Mouse (Mus musculus) liver, postnatal 0 days (tissue): ENCODE data around the gene Gatad2a. TPM values are rescaled to one million over a fixed set of nuclear protein-coding genes. Genes with fewer than 3 reads are reported as not detected.
"Not testable (repeated sequence)": the region's sequence is repeated elsewhere in the genome, so short reads cannot be mapped to it uniquely, and the experiment has no call there.

Experiments
- ATAC-seq: fragments of 200-750 bp; cut with Nextera tagmentation; 2 replicates; pipeline ENCODE4 v1.8.0; 2017; ENCODE audit warnings: mild to moderate bottlenecking, moderate library complexity
- DNase-seq: peaks from one replicate; pipeline ENCODE4 v3.0.0-alpha.2; 2016
- H3K27ac ChIP-seq: fragments of 300-500 bp; sonication (generic); 2 replicates; pipeline ENCODE4 v1.5.1; 2014; ENCODE audit warnings: antibody characterized with exemption, moderate library complexity, mild to moderate bottlenecking, low read depth
- H3K27me3 ChIP-seq: fragments of 300-500 bp; sonication (generic); 2 replicates; pipeline ENCODE4 v1.6.1; 2014; ENCODE audit warnings: low read length, control low read depth, mixed read lengths; ENCODE audit not compliant: insufficient read depth
- H3K36me3 ChIP-seq: fragments of 300-500 bp; sonication (generic); replicated peaks from 2 replicates; pipeline ENCODE4 v1.6.1; 2014; ENCODE audit warnings: mild to moderate bottlenecking, control low read depth, low read length, moderate library complexity, mixed read lengths; ENCODE audit not compliant: insufficient read depth
- H3K4me1 ChIP-seq: fragments of 300-500 bp; sonication (generic); 2 replicates; pipeline ENCODE4 v1.6.1; 2014; ENCODE audit warnings: antibody characterized with exemption, mild to moderate bottlenecking, control low read depth; ENCODE audit not compliant: insufficient read depth
- H3K4me2 ChIP-seq: fragments of 300-500 bp; sonication (generic); 2 replicates; pipeline ENCODE4 v1.6.1; 2014; ENCODE audit warnings: low read depth, mild to moderate bottlenecking, low read length, moderate library complexity, mixed read lengths
- H3K4me3 ChIP-seq: fragments of 300-500 bp; sonication (generic); 2 replicates; pipeline ENCODE4 v1.5.1; 2014; ENCODE audit warnings: low read depth, low read length
- H3K9ac ChIP-seq: fragments of 300-500 bp; sonication (generic); replicated peaks from 2 replicates; pipeline ENCODE4 v1.6.1; 2014; ENCODE audit warnings: mild to moderate bottlenecking, moderate library complexity
- H3K9me3 ChIP-seq: fragments of 300-500 bp; sonication (generic); 2 replicates; pipeline ENCODE4 v1.6.1; 2016; ENCODE audit warnings: mild to moderate bottlenecking, control low read depth, low read length, mixed read lengths
- CTCF ChIP-seq: sonication (generic); IDR thresholded peaks from 2 replicates; pipeline ENCODE4 v1.5.1; 2016; ENCODE audit warnings: antibody characterized with exemption, low read depth
- EP300 ChIP-seq: IDR thresholded peaks from 2 replicates; pipeline ENCODE4 v1.6.1; 2016; ENCODE audit warnings: antibody characterized with exemption, low read depth, mild to moderate bottlenecking
- WGBS: fragments of 180-500 bp; shearing (Covaris S2); extraction: QIAGEN DNeasy Blood & Tissue Kit; methylation state at CpG from one replicate; pipeline ENCODE4 v1.1.7; 2014; ENCODE audit not compliant: insufficient replicate concordance; 5-methylcytosine and 5-hydroxymethylcytosine counted together
- polyA plus RNA-seq: library from polyadenylated mRNA; unstranded; fragments of >200 nt; fragmentation: Nextera tagmentation; extraction: Ambion mirVana; gene quantifications from 2 replicates; pipeline ENCODE4 v1.2.1, GENCODE M21; 2015

Gatad2a gene
- polyA plus RNA-seq, 1 experiment from 2014 or later, result 20.7 TPM

DNA sequence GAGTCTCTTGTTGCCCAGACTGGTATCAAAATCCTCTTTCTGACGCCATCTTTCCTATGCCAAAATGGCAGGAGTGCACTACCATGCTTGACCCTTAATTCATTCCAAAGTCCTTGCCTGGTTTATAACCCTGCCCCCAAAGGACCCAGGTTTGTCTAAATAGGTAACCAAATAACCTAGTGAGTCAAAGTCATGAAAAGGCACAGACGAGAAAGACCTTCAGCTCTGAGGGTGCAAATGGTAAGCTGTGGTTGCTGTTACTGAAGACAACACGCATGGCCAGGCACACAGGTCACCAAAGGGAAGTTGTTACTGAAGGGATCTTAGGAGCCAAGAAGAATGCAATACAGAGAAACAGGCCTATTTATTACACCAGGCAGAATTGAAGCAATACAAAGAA is 2.5 kb upstream of the Gatad2a start:
- H3K27ac ChIP-seq, result no peak overlapping the region
- no peak overlapping the region for H3K9ac ChIP-seq
- H3K4me2 ChIP-seq, result no peak overlapping the region
- H3K9me3 ChIP-seq, result no peaks in the 10 kb centered on the region
- no peak for ATAC-seq
- TF ChIP-seq CTCF, result no peak
- TF ChIP-seq EP300, result no peak
- H3K36me3 ChIP-seq, result no peaks in the 10 kb centered on the region
- H3K27me3 ChIP-seq, result no peaks in the 10 kb centered on the region
- WGBS, result 86% methylated on average over 3 of the region's 3 CpGs
- H3K4me3 ChIP-seq, result no peak overlapping the region
- DNase-seq, result no peak
- H3K4me1 ChIP-seq, result peaks cover 42% of the 10 kb centered on the region

DNA sequence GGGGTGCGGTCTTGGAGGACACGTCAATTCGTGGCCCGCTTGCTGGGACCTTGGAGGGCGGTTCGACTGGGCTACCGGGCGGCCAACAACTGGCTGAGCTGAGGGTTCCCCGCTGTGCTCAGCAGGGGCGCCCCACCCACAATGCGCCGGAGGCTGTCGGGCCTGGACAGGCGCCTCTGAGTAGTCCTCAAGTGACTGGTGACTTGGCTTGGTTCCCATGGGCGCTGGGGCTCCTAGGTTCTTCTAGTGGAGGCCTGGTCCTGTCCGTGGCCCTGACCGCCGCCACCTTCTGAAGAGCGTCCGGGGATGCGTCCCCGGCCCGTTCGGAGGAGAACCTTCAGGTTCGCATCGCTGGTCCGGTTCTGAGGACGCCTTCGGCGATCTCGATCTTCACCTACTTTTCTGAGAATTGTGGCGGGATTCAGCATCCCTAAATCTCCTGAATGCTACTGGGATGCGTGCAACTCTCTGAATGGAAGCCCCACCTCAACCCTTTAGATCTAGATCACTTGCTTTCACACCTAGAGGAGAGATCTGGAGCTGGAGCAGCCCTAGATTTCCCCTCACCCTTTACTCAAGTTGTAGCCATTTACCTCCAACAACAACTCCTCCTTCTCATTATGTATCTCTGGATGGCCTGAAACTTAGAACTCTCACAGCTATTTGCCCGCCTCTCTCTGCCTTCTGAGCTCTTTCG is 553 bp upstream of the Gatad2a start:
- Histone ChIP-seq H3K9ac (peak overlapping the region; percentile 91), H3K4me3 (peak overlapping the region; percentile 93), H3K36me3 (peaks cover 3% of the 10 kb centered on the region; the same call in 1 of the 2 replicates), H3K27me3 (no peaks in the 10 kb centered on the region), H3K9me3 (no peaks in the 10 kb centered on the region), H3K27ac (peak overlapping the region; percentile 97), H3K4me1 (peaks cover 41% of the 10 kb centered on the region), H3K4me2 (peak overlapping the region; percentile 97)
- WGBS, result 4% methylated on average over 35 of the region's 35 CpGs
- TF ChIP-seq EP300 (peak; percentile 55; the same call in 1 of the 2 replicates), CTCF (peak; percentile 34)
- ATAC-seq, result no peak
- DNase-seq, result no peak

DNA sequence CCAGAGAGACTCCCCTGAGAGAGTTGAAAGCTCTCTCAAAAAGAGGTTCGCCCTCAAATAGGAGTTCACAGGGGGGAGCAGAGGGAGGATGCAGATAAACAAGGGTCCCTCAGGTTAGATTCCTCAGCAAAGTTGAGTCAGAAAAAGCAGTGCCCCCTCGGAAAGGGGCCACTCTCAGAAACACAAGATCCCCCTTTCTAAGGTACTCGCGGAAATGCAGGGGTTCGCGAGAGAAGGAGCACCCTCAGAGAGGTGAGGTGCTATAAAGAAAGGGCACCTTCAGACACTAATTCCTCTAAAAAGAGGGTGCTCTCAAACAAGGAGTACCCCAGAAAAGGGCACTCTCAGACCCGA is 785 bp downstream of the Gatad2a start:
- 2% methylated on average over 7 of the region's 7 CpGs for WGBS
- no peaks in the 10 kb centered on the region for H3K9me3 ChIP-seq
- H3K9ac ChIP-seq, result peak overlapping the region; percentile 97
- H3K4me3 ChIP-seq, result peak overlapping the region; percentile 93
- peaks cover 3% of the 10 kb centered on the region for H3K36me3 ChIP-seq
- no peak for DNase-seq
- H3K27ac ChIP-seq, result peak overlapping the region; percentile 98
- ATAC-seq, result no peak
- no peaks in the 10 kb centered on the region for H3K27me3 ChIP-seq
- TF ChIP-seq EP300 (no peak), CTCF (no peak)
- peaks cover 33% of the 10 kb centered on the region for H3K4me1 ChIP-seq
- peak overlapping the region; percentile 89 for H3K4me2 ChIP-seq

DNA sequence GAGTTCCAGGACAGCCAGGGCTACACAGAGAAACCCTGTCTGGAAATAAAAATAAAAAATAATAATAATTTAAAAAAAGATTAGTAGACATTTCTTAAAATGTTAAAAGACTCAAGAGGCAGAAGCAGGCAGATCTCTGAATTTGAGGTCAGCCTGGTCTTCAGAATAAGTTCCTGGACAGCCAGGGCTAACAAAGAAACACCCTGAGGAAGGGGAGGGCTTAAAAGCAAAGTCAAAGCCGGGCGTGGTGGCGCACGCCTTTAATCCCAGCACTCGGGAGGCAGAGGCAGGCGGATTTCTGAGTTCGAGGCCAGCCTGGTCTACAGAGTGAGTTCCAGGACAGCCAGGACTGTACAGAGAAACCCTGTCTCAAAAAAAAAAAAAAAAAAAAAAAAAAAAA is 7.2 kb downstream of the Gatad2a start:
- H3K4me2 ChIP-seq, H3K27ac ChIP-seq, H3K36me3 ChIP-seq, ATAC-seq, H3K27me3 ChIP-seq, H3K9ac ChIP-seq, DNase-seq, H3K4me3 ChIP-seq, H3K9me3 ChIP-seq: not testable (repeated sequence)
- peaks cover 15% of the 10 kb centered on the region for H3K4me1 ChIP-seq
- 92% methylated on average over 6 of the region's 7 CpGs for WGBS

DNA sequence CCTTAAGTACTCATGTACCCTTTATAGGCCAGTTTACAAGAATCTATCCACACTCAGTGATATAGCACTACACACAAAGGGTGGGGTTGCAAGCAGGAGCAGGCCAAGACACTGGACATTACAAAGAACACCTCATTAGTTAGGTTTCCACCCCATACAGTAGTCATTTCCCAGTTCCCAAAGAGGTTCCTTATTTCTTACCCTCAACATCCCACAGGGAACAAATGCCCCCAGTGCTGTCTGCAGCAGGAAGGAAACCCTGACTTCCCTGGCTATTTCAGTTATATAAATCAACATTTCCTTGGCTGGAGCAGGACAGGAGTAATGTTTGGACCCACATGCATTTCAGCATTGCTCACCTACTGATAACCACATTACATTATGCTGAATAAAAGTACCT is 8.4 kb downstream of the Gatad2a start:
- Histone ChIP-seq H3K27ac (no peak overlapping the region), H3K4me3 (no peak overlapping the region), H3K27me3 (no peaks in the 10 kb centered on the region), H3K36me3 (no peaks in the 10 kb centered on the region; the same call in 1 of the 2 replicates), H3K4me1 (peaks cover 6% of the 10 kb centered on the region; the same call in 1 of the 2 replicates), H3K4me2 (no peak overlapping the region), H3K9ac (no peak overlapping the region), H3K9me3 (no peaks in the 10 kb centered on the region)
- ATAC-seq (no peak), DNase-seq (no peak)
- TF ChIP-seq EP300 (no peak), CTCF (no peak)

DNA sequence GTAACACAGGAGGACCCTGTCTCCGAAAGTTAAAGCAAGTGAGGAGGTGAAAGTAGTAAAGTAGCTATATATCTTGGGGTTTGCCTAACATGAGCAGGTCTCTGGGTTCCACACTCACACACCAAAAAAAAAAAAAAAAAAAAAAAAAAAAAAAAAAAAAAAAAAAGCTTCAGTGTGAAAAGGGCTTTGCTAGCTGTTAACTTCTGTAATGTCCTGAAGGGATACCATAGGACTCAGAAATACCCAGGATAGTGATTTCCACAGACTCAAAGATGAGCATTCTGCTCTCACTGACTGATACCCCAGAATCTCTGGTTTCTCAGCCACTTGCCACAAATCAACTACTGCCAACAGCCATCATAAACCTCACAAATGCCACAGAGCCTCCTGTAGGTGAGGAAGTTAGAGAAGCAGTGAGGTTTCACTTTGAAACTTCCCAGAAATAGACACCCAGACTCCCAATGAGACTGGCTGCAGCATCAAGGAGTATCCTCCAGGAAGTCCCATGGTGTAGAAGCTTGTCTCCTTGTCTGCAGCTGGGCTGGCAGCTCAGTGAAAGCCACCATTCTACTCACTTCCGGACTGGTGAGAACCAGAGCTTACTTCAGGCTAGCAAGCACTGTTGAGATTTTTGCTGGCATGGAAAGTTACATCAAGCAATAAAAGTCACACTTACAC is 11.2 kb downstream of the Gatad2a start:
- H3K9ac ChIP-seq, result no peak overlapping the region
- no peak overlapping the region for H3K4me3 ChIP-seq
- 0 out of 2 replicates have a peak overlapping the region, but pooled peaks have one; percentile 16 for H3K27ac ChIP-seq
- WGBS, result 52% methylated on average over 2 of the region's 2 CpGs
- TF ChIP-seq CTCF, result no peak
- TF ChIP-seq EP300, result no peak
- H3K4me2 ChIP-seq, result no peak overlapping the region
- no peaks in the 10 kb centered on the region for H3K36me3 ChIP-seq
- DNase-seq (no peak), ATAC-seq (no peak)
- peaks cover 4% of the 10 kb centered on the region; the same call in 1 of the 2 replicates for H3K4me1 ChIP-seq
- H3K9me3 ChIP-seq, result no peaks in the 10 kb centered on the region
- no peaks in the 10 kb centered on the region for H3K27me3 ChIP-seq
